Mouse (Mus musculus) heart, adult 8-10 months (tissue): ENCODE data around the gene Vwf. TPM values are rescaled to one million over a fixed set of nuclear protein-coding genes. Genes with fewer than 3 reads are reported as not detected.

ENCODE experiments used
- DNase-seq: peaks from one replicate; pipeline ENCODE4 v3.0.0; 2022; ENCODE audit warnings: low spot score
- total RNA-seq, 4 experiments: library from RNA; stranded (reverse); gene quantifications; 2 replicates each; pipeline ENCODE4 v1.2.4; 2022

Vwf gene
- total RNA-seq, 4 experiments from 2014 or later = 82.6 to 137 (median 104) TPM

DNA sequence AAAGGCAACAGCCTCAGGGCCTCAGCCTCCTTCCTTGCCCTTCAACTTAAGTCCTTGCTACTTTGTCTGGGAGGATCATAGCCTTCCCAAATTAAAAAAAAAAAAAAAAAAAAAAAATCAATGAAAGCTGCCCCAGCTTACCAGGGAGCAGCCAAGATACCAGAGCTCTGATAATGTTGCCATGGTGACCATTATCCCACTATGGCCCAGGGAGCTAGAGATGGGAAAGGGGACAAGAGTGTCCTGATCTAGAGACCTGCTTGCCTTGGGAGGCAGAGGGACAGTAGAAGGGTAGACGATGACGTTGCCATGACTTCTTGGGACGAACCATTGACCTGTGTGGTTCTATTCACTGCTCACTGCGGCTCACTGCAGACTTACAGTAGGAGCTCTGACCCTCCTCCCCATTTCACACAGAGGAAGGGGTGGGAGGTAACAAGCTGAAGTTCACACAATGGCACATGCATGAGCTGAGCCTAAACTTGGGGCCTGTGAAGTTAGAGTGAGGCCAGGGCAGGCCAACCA is 39.5 kb downstream of the Vwf start:
- DNase-seq = no peak

DNA sequence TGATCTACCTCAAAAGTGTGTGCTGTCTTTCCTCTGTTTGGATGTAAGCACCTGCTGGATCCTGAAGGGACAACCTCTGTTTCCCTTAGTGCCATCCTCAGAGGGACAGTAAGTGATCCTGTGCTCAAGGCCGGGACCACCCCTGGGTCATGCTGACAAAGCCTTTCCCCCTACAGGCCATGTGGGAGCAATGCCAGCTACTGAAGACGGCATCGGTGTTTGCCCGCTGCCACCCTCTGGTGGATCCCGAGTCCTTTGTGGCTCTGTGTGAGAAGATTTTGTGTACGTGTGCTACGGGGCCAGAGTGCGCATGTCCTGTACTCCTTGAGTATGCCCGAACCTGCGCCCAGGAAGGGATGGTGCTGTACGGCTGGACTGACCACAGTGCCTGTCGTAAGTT is 41.7 kb downstream of the Vwf start:
- no peak for DNase-seq

DNA sequence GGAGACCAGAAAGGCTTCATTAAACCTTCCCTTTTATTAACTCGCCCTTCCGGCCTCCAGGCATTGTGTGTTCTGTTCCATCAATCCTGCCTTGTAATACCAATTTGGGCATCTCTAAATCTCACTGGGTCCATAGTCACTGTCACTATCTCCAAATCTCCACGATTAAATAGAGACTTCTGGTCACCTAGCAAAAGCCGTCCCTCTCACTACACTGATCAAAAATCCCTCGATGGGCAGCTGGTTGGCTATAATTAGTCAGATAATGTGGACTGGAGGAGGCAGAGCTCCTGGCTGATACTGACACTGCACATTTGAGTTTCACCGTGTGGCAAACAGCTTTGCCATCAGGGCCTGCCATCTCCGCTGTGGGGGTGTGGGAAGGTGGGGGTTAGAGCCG is 42.5 kb downstream of the Vwf start:
- DNase-seq = no peak

DNA sequence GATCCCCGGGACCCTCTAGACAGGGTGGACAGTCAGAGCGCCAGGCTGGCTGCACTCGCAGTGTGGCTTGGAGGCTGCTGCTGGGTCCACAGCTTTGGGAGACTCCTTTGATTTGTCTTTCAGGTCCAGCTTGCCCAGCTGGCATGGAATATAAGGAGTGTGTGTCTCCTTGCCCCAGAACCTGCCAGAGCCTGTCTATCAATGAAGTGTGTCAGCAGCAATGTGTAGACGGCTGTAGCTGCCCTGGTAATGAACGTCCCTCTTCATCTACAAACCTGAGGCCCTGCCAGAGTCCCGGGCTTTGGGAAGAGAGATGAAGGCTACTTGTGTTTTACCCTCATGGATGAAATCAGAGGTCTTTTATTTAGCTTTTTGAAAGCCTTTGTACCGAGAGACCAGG is 43.5 kb downstream of the Vwf start:
- no peak for DNase-seq

DNA sequence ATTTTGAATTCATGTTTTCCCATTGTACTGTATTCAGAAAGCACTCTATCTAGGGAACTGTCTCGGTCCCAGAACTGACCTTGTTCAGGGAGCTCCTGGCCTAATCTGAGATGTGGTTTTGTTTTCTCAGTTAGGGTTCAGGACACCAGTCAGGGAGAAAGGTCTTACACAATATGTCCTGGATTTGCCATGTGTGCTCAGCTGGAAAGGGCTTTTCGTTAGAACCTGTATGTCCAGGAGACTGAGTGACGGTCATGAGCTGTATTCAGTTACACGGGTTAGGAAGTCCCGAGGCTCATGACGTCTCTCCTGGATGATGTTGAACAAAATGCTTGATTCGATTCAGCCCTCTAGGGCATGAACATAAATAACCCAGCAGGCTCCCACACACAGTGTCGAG is 43.9 kb downstream of the Vwf start:
- DNase-seq = no peak

DNA sequence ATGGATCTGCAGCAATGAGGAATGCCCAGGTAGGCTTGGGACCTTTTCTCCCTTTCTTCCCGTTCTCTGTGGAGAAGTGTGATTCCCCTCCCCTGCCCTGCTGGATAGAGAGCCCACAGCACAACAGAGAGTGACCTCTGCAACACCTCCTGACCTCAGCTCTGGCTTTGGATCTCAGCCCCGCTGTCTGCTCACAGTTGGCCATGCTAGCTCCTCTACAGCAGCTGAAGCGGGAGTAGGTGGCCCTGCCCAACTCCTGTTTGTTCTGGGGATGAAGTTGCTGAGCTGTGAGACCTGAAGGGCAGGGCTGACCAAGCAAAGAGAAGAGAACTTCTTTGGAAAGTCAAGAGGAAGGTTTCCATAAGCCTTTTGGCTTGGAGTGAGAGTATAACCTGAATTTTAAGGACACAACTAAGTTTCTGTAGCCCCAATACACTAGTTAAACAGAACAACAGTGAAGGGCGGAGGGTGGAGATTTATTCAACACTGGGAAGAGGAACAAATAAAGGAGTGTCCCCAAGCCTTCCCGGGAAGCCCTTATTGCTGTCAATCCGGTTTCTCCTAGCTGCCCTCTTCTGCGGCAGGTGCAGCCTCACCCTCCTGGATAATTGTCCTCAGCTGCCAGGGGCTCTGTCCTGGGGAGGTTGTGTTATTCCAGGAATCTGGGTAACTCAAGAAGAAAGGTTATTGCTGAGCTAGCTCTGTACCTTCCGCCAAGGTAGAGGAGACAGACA is 45.2 kb downstream of the Vwf start:
- DNase-seq = no peak

DNA sequence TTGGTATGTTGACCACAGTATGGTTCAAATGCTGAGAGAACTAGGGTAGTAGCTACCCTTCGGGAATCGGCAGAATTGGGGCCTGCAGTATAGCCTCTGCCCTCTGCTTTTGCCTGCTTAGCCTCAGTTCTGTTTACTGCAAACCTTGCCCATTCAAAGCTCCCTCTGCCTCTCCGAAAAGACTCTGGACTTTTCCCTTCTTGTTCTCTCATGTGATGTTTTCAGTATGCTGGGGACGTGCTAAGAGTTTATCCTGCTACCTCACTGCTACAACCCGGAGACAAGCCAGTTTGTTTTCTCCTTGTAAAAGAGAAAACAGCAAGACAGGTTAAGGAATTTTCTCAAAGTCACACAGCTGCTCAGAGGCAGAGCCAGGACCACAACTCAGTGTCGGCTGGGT is 46.0 kb downstream of the Vwf start:
- DNase-seq = no peak

DNA sequence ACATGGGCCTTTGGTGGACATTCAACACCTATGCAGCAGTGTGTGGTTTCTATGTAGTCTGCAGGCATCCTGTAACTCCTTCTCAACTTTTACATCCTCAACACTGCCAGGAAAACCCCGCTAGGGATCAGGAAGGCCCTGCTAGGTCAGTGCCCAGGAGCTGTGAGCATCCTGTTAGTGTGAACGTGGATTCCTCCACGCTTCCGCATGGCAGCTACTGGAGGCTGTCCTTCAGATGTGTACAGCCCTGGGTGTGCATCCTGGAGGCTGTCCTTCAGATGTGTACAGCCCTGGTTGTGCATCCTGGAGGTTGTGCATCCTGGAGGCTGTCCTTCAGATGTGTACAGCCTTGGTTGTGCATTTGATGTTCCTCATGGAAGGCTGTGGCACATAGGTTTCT is 47.7 kb downstream of the Vwf start:
- DNase-seq = no peak

DNA sequence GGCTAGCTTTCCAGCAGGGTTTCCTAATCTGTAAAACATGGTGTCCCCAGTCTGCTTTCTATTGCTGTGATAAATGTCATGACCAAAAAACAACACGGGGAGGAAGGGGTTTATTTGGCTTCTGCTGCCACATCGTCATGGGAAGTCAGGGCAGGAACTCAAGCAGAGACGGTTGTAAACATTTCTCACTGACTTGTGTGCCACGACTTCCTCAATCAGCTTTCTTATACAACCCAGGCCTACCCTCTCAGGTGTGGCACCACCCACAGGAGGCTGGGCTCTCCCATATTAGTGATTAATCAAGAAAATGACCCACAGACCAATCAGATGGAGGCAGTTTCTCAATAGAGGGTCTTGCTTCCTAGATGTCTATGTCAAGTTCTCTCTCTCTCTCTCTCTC is 48.3 kb downstream of the Vwf start:
- DNase-seq = no peak

DNA sequence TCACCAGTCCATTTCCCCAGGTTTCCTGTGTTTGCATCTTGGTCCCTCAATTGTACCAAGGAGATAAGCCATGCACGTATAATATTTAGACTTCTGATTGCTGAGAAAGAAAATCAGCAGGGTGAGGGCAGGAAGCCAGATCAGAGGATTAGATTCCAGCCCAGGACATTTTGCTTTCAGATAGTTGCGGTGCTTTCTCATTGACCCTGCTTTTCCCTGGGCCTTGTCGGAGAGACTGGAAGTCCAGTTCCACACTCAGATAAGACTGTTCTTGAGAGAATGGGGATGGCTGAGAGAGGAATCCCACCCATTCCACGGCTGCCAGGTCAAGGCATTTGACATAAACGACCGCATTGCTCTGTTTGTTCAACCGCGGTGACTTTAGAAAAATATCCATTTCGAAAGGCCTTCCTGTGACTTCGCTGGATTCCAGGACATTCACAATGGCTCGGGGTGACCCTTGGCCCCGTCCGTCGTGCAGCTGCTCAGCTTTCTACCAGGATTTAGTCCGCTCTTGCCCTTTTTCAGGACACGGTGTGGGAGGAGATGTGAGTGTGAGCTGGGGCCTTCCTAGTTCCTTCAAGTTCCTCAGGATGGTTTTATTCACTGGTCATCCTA is 50.2 kb downstream of the Vwf start:
- peak; percentile 15 for DNase-seq

DNA sequence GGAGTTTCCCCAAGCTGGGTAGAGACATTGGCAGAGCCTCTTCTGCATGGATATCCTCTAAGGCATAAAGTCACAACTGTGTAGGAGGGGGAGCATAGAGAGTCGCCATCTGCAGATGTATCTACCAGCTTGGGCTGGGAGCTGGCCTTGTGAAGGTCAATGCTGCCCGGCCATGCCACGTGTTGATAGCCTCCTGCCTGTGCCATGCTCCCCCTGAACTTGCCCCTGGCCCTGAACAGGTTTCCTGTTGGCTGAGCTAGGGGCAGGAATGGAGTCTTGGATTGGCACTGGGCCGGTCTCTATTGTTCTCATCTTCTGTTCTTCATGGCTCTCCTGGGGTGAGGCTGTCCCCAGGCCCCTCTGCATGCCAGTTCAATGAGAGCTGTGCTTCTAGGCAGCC is 51.1 kb downstream of the Vwf start:
- no peak for DNase-seq

DNA sequence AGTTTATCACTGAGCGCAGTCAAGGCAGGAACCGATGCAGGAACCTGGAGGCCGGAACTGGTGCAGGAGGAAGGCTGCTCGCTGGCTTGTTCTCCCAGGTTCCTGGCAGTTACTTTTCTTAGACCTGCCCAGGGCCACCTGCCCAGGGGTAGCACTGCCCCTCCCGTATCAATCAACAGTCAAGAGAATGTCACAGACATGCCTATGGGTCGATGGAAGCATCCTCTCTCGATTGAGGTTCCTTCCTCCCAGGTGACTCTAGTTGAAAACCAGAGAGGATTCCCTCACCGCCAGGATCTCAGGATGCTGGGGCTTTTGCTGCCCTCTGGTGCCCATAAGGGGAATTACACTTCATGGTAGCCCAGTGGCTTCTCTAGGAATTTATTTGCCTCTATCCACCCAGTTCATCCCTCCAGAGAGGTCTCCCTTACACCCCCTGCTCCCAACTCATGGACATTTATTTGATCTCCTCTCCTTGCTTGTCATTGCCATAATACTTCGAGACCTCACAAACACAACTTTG is 53.5 kb downstream of the Vwf start:
- DNase-seq = peak; percentile 77

DNA sequence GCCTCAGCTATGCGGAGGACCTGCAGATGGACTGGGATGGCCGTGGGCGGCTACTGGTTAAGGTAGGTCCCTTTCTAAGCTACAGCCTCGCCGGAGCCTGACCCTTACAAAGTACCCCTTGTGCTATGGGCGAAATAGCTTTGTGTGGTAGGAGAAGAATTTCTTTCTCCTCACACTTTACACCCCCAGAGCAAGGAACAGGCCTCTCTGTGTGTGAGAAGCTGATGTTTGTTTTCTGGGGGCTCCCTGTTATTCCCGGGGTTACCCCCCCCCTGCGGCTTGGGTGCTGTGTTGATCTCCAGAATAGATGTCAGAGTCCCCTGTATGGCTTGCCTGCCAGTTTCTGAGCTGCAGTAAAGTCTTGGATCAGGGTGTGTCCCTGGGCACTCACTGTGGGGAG is 54.1 kb downstream of the Vwf start:
- no peak for DNase-seq

DNA sequence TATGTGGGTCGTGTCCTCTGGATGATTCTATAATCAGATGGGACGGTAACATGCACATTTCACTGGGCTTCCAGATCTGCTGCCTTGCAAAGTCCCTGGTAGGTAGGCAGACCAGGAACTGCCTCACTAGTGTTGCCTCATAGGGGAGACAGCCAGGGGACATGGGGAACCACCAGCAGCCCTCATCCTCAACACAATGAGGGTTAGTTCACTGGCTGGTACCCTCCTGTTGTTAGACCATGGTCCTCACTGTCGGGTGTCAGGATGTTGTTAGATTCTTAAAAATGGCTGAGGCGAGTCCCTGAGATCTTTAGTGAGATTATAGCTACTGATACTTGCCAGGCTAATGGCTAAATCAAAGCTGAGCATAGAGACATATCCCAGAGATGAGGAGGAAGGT is 54.6 kb downstream of the Vwf start:
- no peak for DNase-seq

DNA sequence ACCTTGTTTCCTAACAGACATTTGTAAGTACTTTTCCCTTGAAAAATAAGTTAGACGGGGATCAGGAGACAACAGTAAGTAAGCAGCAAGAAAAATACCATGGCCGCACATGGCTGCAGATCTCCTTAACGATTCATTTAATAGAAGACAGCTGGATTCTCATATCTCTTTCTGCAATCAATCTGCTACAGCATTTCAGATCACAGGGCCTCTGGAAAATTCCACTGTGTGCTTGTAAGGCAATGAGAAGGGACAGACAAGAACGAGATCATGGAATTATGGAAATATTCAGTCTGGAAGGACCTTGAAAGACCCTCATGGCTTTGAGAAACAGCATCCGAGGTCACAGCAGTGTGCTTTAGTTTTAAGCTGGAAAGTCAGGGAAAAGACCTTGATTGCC is 55.2 kb downstream of the Vwf start:
- DNase-seq = no peak

DNA sequence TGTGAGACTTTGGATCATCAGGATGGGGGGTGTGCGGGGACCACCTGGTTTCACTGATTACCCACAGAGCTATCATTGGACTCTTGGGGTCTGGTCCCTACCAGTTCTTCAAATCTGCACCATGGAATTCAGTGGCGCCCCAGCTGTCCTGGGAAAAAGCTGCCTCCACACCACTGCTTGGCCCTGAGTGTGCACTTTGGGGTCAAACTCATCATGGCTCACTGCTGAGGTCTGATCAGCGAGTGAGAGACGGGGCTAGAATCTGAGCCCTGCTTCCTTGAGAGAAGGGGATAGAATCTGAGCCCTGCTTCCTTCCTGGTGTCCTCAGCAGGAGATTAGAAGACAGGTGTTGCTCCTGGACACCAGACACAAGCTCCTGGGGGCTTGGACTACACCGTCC is 55.8 kb downstream of the Vwf start:
- DNase-seq = no peak

DNA sequence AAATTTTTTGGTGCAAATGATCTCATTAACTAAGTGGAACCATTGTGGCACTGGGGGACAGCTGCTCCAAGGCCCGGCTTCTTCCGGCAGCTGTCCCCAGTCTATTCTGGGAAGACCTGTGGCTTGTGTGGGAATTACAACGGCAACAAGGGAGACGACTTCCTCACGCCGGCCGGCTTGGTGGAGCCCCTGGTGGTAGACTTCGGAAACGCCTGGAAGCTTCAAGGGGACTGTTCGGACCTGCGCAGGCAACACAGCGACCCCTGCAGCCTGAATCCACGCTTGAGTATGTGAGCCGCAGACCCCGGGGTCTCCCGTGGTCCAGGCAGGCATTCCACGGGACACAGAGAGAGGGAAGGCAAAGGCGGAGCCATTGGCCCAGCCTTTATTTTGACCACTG is 56.7 kb downstream of the Vwf start:
- DNase-seq = peak; percentile 84

DNA sequence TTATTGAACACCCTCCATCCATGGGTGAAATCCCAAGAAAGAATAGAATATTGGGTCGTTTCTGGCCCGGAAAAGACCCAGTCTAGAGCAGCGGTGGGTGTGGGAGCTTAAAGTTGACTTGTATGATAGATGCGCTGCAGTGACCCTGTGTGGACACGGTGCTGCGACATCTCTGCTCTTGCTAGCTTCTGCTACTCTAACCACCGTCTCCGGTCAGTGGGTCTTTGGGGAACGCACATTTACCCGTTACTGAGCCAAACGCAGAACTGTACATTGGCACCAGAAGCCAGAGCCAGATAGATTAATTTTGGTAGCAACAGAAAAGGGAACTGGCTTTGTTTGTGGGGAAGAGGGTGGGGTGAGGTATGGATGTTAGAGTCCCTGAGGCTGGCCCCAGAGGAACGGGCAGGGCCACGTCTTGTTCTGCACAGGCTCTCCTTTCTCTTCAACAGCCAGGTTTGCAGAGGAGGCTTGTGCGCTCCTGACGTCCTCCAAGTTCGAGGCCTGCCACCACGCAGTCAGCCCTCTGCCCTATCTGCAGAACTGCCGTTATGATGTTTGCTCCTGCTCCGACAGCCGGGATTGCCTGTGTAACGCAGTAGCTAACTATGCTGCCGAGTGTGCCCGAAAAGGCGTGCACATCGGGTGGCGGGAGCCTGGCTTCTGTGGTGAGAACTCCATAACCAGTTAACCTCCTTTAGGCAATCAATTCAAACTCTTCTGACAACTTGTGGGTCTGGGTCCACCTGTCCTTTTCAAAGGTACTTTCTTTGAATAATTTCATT is 57.3 kb downstream of the Vwf start:
- DNase-seq = peak; percentile 11

DNA sequence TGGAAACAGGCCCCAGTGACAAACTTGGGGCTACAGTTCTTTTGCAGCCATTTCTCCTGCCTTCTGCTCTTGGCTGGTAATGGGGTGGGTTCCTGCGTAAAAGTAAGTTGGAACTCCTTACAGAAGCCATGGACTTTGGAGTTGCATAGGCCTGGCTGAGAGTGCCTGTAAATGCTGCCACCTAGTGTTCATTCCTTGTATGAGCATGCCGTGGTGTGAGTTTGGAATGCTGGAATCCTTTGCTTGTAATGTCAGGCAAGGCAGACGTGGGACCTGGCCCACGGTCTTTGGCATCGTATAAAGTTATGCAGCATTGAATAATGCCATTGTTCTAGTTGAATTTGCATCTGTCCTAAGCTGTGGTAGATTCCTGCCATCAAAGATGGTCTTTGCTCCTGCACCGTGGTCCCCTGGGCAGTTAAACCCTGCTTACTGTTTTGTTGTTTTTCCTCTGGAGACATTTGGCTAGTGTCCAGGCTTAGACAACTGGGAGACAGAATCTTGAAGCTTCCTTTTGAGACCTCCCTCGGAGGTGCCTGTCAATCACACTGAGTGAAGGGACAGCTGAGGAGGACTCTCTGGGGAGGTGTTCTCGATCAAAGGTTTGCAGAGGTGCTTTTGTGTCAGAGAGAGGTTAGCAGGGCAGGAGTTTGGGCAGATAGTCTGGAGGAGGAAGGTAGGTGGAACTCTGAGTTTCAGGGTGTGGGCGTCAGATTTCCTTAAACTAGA is 58.1 kb downstream of the Vwf start:
- DNase-seq = peak; percentile 85

DNA sequence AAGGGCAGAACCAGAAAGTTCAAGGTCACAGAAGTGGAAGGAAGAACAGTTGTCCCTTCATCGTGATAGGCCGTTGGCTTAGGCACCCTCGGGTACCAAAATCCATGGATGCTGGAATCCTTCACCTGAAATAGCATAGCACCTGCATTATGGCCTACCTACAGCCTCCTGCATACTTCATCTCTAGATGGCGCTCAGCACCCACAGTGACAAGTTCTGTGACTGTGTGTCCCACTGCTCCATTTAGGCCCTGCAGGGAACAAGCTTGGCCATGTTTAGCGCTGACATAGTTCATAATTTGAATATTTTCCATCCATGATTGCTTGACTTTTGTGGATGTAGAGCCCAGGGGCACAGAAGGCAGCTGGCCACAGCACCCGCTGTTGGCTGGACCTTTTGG is 62.5 kb downstream of the Vwf start:
- no peak for DNase-seq

DNA sequence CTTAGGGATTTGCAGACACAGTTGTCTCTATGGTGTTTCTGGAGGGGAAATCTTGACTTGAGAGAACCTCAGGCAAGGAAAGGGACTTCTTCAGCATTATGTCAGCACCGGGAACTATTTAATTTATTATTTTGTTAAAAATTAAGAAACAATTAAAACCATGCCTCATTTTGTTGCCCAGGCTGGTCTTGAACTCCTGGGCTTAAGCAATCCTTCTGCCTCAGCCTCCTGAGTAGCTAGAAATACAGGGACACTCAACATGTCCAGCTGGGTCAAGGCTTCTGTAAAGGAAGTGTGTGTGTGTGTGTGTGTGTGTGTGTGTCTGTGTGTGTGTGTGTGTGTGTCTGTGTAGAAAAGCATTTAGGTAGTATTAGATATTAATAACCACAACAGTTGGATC is 71.3 kb downstream of the Vwf start:
- no peak for DNase-seq

DNA sequence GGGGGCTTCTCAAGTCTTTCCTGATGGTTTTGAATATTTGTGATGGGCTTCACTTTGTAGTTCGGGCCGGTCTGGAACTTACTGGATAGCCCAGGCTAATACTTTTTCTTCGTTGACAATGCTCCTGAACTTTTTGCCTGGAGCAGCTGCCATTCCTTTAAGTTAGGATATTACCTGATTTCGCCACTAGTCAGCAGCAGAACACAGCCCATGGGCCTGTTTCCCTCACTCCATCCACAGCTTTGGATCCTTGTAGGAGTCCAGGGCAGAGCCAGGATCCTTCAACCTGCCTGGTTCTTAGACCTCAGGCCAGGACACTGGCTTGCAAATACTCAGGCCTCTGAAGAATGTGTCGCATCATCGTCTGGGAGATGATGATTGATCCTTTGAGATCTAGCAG is 74.2 kb downstream of the Vwf start:
- DNase-seq = no peak
